Mouse (Mus musculus) myocyte (in vitro differentiated cells): ENCODE measurements around the gene Nfkbiz. TPM values are rescaled to one million over a fixed set of nuclear protein-coding genes. Genes with fewer than 3 reads are reported as not detected.

ENCODE experiments used
- H3K27me3 ChIP-seq: one replicate; pipeline ENCODE4 v1.6.1; 2011; ENCODE audit not compliant: control insufficient read depth, insufficient read depth, insufficient read length
- H3K36me3 ChIP-seq: one replicate; pipeline ENCODE4 v1.6.1; 2011; ENCODE audit not compliant: control insufficient read depth, insufficient read depth
- H3K4me2 ChIP-seq: one replicate; pipeline ENCODE4 v1.6.1; 2011; ENCODE audit warnings: low read depth, control low read depth
- H3K4me3 ChIP-seq: one replicate; pipeline ENCODE4 v1.5.1; 2011; ENCODE audit warnings: mild to moderate bottlenecking, control low read depth, moderate library complexity
- H3K79me2 ChIP-seq: one replicate; pipeline ENCODE4 v1.6.1; 2011; ENCODE audit not compliant: control insufficient read depth, insufficient read depth
- H3ac ChIP-seq: one replicate; pipeline ENCODE4 v1.6.1; 2011; ENCODE audit not compliant: control insufficient read depth, insufficient read length
- CEBPB ChIP-seq: IDR thresholded peaks from 2 replicates; pipeline ENCODE4 v1.6.1; 2011; ENCODE audit warnings: mild to moderate bottlenecking, moderate library complexity; ENCODE audit not compliant: poor library complexity, insufficient read depth, severe bottlenecking
- E2F4 ChIP-seq: IDR thresholded peaks from one replicate; pipeline ENCODE4 v1.6.1; 2011; ENCODE audit warnings: mild to moderate bottlenecking, control low read depth, moderate library complexity; ENCODE audit not compliant: insufficient read depth
- MAX ChIP-seq: IDR thresholded peaks from one replicate; pipeline ENCODE4 v1.6.1; 2011; ENCODE audit warnings: low read depth, mild to moderate bottlenecking, control low read depth
- MYOD1 ChIP-seq, 3 experiments: IDR thresholded peaks; one replicate each; pipeline ENCODE4 v1.6.1; 2011; ENCODE audit warnings: control low read depth in 2 of 3, low read depth in 2 of 3, mild to moderate bottlenecking in 2 of 3, moderate library complexity in 1 of 3; ENCODE audit not compliant: insufficient read length in 2 of 3, control insufficient read depth in 1 of 3
- MYOG ChIP-seq, 3 experiments: IDR thresholded peaks; one replicate each; pipeline ENCODE4 v1.6.1; 2011; ENCODE audit warnings: control low read depth in 2 of 3, low read depth in 2 of 3, mild to moderate bottlenecking in 2 of 3; ENCODE audit not compliant: insufficient read length in 2 of 3, control insufficient read depth in 1 of 3, insufficient read depth in 1 of 3
- POLR2A ChIP-seq: IDR thresholded peaks from one replicate; pipeline ENCODE4 v1.6.1; 2011; ENCODE audit warnings: low read depth, mild to moderate bottlenecking, control low read depth, moderate library complexity; ENCODE audit not compliant: insufficient read length
- POLR2AphosphoS2 ChIP-seq: IDR thresholded peaks from one replicate; pipeline ENCODE4 v1.6.1; 2011; ENCODE audit warnings: low read depth, control low read depth; ENCODE audit not compliant: insufficient read length
- REST ChIP-seq: IDR thresholded peaks from one replicate; pipeline ENCODE4 v1.6.1; 2011; ENCODE audit warnings: mild to moderate bottlenecking, control low read depth, moderate library complexity; ENCODE audit not compliant: insufficient read depth, insufficient read length
- SRF ChIP-seq: IDR thresholded peaks from one replicate; pipeline ENCODE4 v1.6.1; 2011; ENCODE audit warnings: low read depth; ENCODE audit not compliant: control insufficient read depth, insufficient read length
- TCF12 ChIP-seq: IDR thresholded peaks from one replicate; pipeline ENCODE4 v1.6.1; 2011; ENCODE audit warnings: mild to moderate bottlenecking, control low read depth; ENCODE audit not compliant: poor library complexity, insufficient read depth, severe bottlenecking
- TCF3 ChIP-seq: IDR thresholded peaks from one replicate; pipeline ENCODE4 v1.6.1; 2011; ENCODE audit warnings: low read depth, control low read depth; ENCODE audit not compliant: insufficient read length
- USF1 ChIP-seq: IDR thresholded peaks from one replicate; pipeline ENCODE4 v1.6.1; 2011; ENCODE audit warnings: low read depth, mild to moderate bottlenecking, control low read depth, moderate library complexity
- polyA plus RNA-seq: library from polyadenylated mRNA; unstranded; fragments of >200 nt; fragmentation: generic; extraction: Trizol; gene quantifications from one replicate; pipeline ENCODE4 v1.2.1, GENCODE M21; 2012; ENCODE audit warnings: missing spikeins

The Nfkbiz gene
- polyA plus RNA-seq, 1 experiment = 2.6 TPM

GRCm38 (mm10) chr16:55822741-55823397 lies 15.8 kb downstream of the Nfkbiz start:
- peaks cover 54% of the 10 kb centered on the region for H3K79me2 ChIP-seq
- peak overlapping the region; percentile 72 for H3K4me2 ChIP-seq
- H3ac ChIP-seq = peak overlapping the region; percentile 85
- no peaks in the 10 kb centered on the region for H3K27me3 ChIP-seq
- peaks cover 20% of the 10 kb centered on the region for H3K36me3 ChIP-seq
- peak overlapping the region; percentile 92 for H3K4me3 ChIP-seq
- TF ChIP-seq TCF12 = no peak
- TF ChIP-seq E2F4 = no peak
- TF ChIP-seq REST = no peak
- no peak for TF ChIP-seq MAX
- TF ChIP-seq USF1 = no peak
- TF ChIP-seq MYOD1 (IDR thresholded peaks at IDR 0.05; ENCODE audit: control insufficient read depth in 1 of 3, insufficient read length in 2 of 3, low read depth in 2 of 3) = no peak
- TF ChIP-seq POLR2A = no peak
- no peak for TF ChIP-seq MYOG (IDR thresholded peaks at IDR 0.05; ENCODE audit: control insufficient read depth in 1 of 3, insufficient read depth in 1 of 3, insufficient read length in 2 of 3, low read depth in 2 of 3)
- no peak for TF ChIP-seq POLR2AphosphoS2
- TF ChIP-seq SRF = no peak
- no peak for TF ChIP-seq CEBPB
- TF ChIP-seq TCF3 = no peak

GRCm38 (mm10) chr16:55821997-55822740 lies 16.5 kb downstream of the Nfkbiz start:
- Histone ChIP-seq H3K4me2 (peak overlapping the region; percentile 72), H3K4me3 (peak overlapping the region; percentile 92), H3K79me2 (peaks cover 61% of the 10 kb centered on the region), H3K27me3 (no peaks in the 10 kb centered on the region), H3ac (peak overlapping the region; percentile 85), H3K36me3 (peaks cover 26% of the 10 kb centered on the region)
- TF ChIP-seq MYOG (IDR thresholded peaks at IDR 0.05; ENCODE audit: control insufficient read depth in 1 of 3, insufficient read depth in 1 of 3, insufficient read length in 2 of 3, low read depth in 2 of 3) (peak in 1 of 3 experiments; percentile 34), MAX (no peak), REST (peak; percentile 50), TCF12 (no peak), E2F4 (no peak), USF1 (no peak), POLR2A (peak; percentile 100), POLR2AphosphoS2 (peak; percentile 100), SRF (no peak), MYOD1 (IDR thresholded peaks at IDR 0.05; ENCODE audit: control insufficient read depth in 1 of 3, insufficient read length in 2 of 3, low read depth in 2 of 3) (peak in 1 of 3 experiments; percentile 21), TCF3 (no peak), CEBPB (peak; percentile 54; the same call in 1 of the 2 replicates)

- Histone ChIP-seq H3K4me3 (peak overlapping the region; percentile 92), H3K27me3 (no peaks in the 10 kb centered on the region), H3K36me3 (peaks cover 32% of the 10 kb centered on the region), H3ac (peak overlapping the region; percentile 85), H3K4me2 (peak overlapping the region; percentile 73), H3K79me2 (peaks cover 67% of the 10 kb centered on the region)
- TF ChIP-seq CEBPB = no peak
- TF ChIP-seq E2F4 = no peak
- TF ChIP-seq POLR2AphosphoS2 = no peak
- TF ChIP-seq MYOG (IDR thresholded peaks at IDR 0.05; ENCODE audit: control insufficient read depth in 1 of 3, insufficient read depth in 1 of 3, insufficient read length in 2 of 3, low read depth in 2 of 3) = no peak
- no peak for TF ChIP-seq USF1
- no peak for TF ChIP-seq MYOD1 (IDR thresholded peaks at IDR 0.05; ENCODE audit: control insufficient read depth in 1 of 3, insufficient read length in 2 of 3, low read depth in 2 of 3)
- no peak for TF ChIP-seq REST
- no peak for TF ChIP-seq POLR2A
- no peak for TF ChIP-seq MAX
- no peak for TF ChIP-seq TCF12
- TF ChIP-seq TCF3 = no peak
- TF ChIP-seq SRF = no peak
Measured at GRCm38 (mm10) chr16:55821571-55821981, 17.1 kb downstream of the Nfkbiz start.

GRCm38 (mm10) chr16:55820916-55821570 lies 17.7 kb downstream of the Nfkbiz start:
- Histone ChIP-seq H3ac (peak overlapping the region; percentile 85), H3K4me2 (peak overlapping the region; percentile 73), H3K27me3 (no peaks in the 10 kb centered on the region), H3K4me3 (peak overlapping the region; percentile 92), H3K36me3 (peaks cover 38% of the 10 kb centered on the region), H3K79me2 (peaks cover 71% of the 10 kb centered on the region)
- TF ChIP-seq CEBPB (peak; percentile 65), USF1 (no peak)
